Mouse (Mus musculus): ENCODE data around the gene Olfr288. TPM values are rescaled to one million over a fixed set of nuclear protein-coding genes. Genes with fewer than 3 reads are reported as not detected.

Olfr288 gene
- polyA plus RNA-seq, 2 experiments, result not detected

DNA sequence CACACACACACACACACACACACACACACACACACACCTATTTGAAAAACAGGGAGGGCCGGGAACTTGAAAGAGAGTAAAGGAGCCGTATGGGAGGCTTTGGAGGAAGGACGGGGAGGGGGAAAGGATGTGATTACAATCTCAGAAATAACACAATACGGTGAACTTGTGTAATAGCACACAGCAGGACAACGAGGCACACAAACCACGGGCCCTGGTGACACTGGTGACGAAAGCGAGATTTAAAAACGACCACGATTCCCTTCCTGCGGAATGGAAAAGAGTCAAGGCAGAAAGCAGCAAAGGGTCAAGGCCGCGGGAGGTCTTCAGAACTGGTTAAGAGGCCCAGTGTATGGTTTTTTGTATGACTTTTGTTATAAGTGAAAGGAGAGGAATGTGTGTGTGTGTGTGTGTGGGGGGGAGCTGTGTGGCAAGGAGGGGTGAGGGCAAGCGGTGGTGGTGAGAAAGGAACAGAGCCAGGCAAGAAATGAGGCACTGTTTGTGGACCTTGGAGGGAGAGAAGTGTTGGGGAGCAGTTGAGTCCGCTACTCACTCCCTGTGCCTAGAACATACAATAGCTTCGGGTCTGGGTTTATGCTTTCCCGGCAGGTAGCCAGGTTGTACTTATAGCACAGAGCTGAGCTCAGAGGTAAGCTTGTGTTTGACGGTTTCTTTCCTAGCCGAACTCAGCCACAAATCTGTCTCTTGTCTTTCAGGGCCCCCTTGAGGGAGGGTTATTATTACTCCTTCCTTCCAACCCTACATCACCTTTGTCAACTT is 34.1 kb downstream of the Olfr288 start:
- Histone ChIP-seq H3K36me3 (replicated peaks; ENCODE audit: control insufficient read depth, insufficient read depth, low read depth) (no peaks in the 10 kb centered on the region), H3K9ac (replicated peaks) (no peak overlapping the region), H3K4me1 (replicated peaks; ENCODE audit: control insufficient read depth in 2 of 2, insufficient read depth in 2 of 2, low read length in 1 of 2) (no peaks in the 10 kb centered on the region), H3K4me2 (ENCODE audit: low read depth) (no peak overlapping the region), H3K9me3 (ENCODE audit: control insufficient read depth, low read length) (no peaks in the 10 kb centered on the region), H3K27me3 (ENCODE audit: control insufficient read depth, insufficient read depth, low read length) (peaks cover 8% of the 10 kb centered on the region), H3K27ac (no peak overlapping the region), H3K4me3 (ENCODE audit: insufficient read depth in 1 of 2, low read depth in 2 of 2, low read length in 2 of 2) (no peak overlapping the region)
- WGBS (ENCODE audit: insufficient replicate concordance), result 53% methylated on average over 19 of the region's 19 CpGs
- ATAC-seq (ENCODE audit: insufficient read depth) (no peak), DNase-seq (ENCODE audit: low read depth in 3 of 3, low spot score in 3 of 3) (no peak)
- TF ChIP-seq EP300 (IDR thresholded peaks at IDR 0.05; ENCODE audit: low read depth) (no peak), CTCF (IDR thresholded peaks at IDR 0.05; ENCODE audit: low read depth) (no peak)

DNA sequence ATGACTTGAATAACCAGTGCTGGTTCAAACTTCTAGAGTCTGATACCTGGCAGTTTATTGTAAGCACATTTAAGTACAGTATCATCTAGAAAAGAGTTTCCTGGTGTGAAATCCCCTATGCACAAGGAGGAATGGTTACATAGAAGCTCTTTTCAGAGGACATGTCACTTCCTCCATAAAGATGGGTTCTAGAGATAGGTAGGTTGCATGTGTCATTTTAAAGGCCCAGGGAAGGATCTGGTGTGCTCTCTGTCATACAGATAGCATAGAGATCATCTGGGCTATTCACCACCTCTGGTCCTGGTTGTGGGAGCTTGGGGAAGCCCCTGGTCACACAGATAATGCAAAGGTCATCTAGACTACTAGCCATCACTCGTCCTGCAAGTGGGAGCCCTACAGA is 38.1 kb downstream of the Olfr288 start:
- no peak overlapping the region for H3K9ac ChIP-seq (replicated peaks)
- H3K4me1 ChIP-seq (replicated peaks; ENCODE audit: control insufficient read depth in 2 of 2, insufficient read depth in 2 of 2, low read length in 1 of 2), result no peaks in the 10 kb centered on the region; a peak in 1 of 4 replicates
- no peaks in the 10 kb centered on the region for H3K27me3 ChIP-seq (ENCODE audit: control insufficient read depth, insufficient read depth, low read length)
- H3K27ac ChIP-seq, result no peak overlapping the region
- ATAC-seq (ENCODE audit: insufficient read depth) (no peak), DNase-seq (ENCODE audit: low read depth in 3 of 3, low spot score in 3 of 3) (no peak)
- WGBS (ENCODE audit: insufficient replicate concordance), result 25% methylated on average over 1 of the region's 1 CpGs
- TF ChIP-seq CTCF (IDR thresholded peaks at IDR 0.05; ENCODE audit: low read depth) (no peak), EP300 (IDR thresholded peaks at IDR 0.05; ENCODE audit: low read depth) (no peak)
- no peaks in the 10 kb centered on the region for H3K9me3 ChIP-seq (ENCODE audit: control insufficient read depth, low read length)
- H3K4me3 ChIP-seq (ENCODE audit: insufficient read depth in 1 of 2, low read depth in 2 of 2, low read length in 2 of 2), result no peak overlapping the region
- H3K4me2 ChIP-seq (ENCODE audit: low read depth), result no peak overlapping the region
- H3K36me3 ChIP-seq (replicated peaks; ENCODE audit: control insufficient read depth, insufficient read depth, low read depth), result no peaks in the 10 kb centered on the region

DNA sequence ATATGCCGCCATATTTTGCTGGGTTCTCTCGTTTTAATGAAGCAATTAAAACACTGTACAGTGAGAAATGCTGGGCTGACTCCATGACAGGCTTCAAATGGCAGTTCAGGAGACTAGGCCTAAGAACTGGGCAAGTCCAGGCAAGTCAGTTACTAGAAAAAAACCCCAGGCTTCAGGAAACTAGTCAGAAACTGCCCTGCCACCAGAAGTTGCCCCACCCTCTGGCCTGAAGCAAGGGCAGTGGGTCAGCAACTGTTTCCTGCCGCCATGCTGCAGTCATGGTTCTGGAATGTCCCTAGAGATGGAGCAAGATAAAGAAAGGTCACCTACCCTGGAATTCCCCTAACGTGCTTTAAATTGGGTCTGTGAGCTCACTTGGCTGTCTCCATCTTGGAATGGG is 39.4 kb downstream of the Olfr288 start:
- ATAC-seq (ENCODE audit: insufficient read depth), result no peak
- Histone ChIP-seq H3K9ac (replicated peaks) (no peak overlapping the region), H3K4me1 (replicated peaks; ENCODE audit: control insufficient read depth in 2 of 2, insufficient read depth in 2 of 2, low read length in 1 of 2) (no peaks in the 10 kb centered on the region; a peak in 1 of 4 replicates), H3K4me2 (ENCODE audit: low read depth) (no peak overlapping the region), H3K4me3 (ENCODE audit: insufficient read depth in 1 of 2, low read depth in 2 of 2, low read length in 2 of 2) (no peak overlapping the region), H3K27ac (no peak overlapping the region), H3K9me3 (ENCODE audit: control insufficient read depth, low read length) (no peaks in the 10 kb centered on the region), H3K36me3 (replicated peaks; ENCODE audit: control insufficient read depth, insufficient read depth, low read depth) (no peaks in the 10 kb centered on the region), H3K27me3 (ENCODE audit: control insufficient read depth, insufficient read depth, low read length) (no peaks in the 10 kb centered on the region)
- no peak for TF ChIP-seq EP300 (IDR thresholded peaks at IDR 0.05; ENCODE audit: low read depth)
- no peak for TF ChIP-seq CTCF (IDR thresholded peaks at IDR 0.05; ENCODE audit: low read depth)
- 49% methylated on average over 4 of the region's 4 CpGs for WGBS (ENCODE audit: insufficient replicate concordance)
- no peak for DNase-seq (ENCODE audit: low read depth in 3 of 3, low spot score in 3 of 3)

DNA sequence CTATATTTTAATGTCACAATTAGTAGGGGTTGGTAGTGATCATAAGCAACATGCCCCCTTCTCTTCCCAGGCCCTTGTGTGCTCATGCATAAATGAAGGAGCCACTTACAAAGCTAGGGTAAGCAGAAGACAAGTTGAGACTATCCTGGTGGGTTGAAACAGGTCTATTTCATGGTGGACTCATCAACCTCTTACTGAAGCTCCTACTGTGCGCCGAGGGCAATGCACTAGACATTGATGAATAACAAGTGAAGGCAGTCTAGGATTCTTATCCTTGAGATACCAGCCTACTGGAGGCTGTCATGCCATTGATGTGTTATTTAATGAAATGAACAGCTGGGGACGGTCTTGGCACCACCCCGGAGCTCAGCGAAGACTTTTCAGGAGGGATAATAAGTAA is 40.1 kb downstream of the Olfr288 start:
- no peak for DNase-seq (ENCODE audit: low read depth in 3 of 3, low spot score in 3 of 3)
- TF ChIP-seq CTCF (IDR thresholded peaks at IDR 0.05; ENCODE audit: low read depth) (no peak), EP300 (IDR thresholded peaks at IDR 0.05; ENCODE audit: low read depth) (no peak)
- Histone ChIP-seq H3K4me2 (ENCODE audit: low read depth) (no peak overlapping the region), H3K4me3 (ENCODE audit: insufficient read depth in 1 of 2, low read depth in 2 of 2, low read length in 2 of 2) (no peak overlapping the region), H3K27me3 (ENCODE audit: control insufficient read depth, insufficient read depth, low read length) (no peaks in the 10 kb centered on the region), H3K27ac (no peak overlapping the region), H3K36me3 (replicated peaks; ENCODE audit: control insufficient read depth, insufficient read depth, low read depth) (no peaks in the 10 kb centered on the region), H3K4me1 (replicated peaks; ENCODE audit: control insufficient read depth in 2 of 2, insufficient read depth in 2 of 2, low read length in 1 of 2) (no peaks in the 10 kb centered on the region; a peak in 1 of 4 replicates), H3K9ac (replicated peaks) (no peak overlapping the region), H3K9me3 (ENCODE audit: control insufficient read depth, low read length) (no peaks in the 10 kb centered on the region)
- 74% methylated on average over 5 of the region's 5 CpGs for WGBS (ENCODE audit: insufficient replicate concordance)
- no peak for ATAC-seq (ENCODE audit: insufficient read depth)

DNA sequence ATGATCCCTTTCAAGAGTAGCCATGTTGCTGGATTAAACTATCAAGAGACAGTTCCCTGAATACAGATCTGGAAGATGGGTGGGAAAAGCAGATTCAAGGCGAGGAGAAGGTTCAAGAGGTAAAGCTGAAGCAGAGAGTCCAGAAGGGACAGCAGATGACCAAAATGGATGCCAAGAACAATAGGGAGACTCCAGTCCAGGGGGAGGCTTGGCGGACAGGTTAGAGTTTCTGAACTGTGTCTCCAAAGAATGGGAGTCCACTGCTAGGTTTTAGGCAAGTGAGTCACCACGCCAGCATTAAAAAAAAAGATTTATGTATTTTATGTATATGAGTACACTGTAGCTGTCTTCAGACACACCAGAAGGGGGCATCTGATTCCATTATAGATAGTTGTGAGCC is 40.7 kb downstream of the Olfr288 start:
- TF ChIP-seq CTCF (IDR thresholded peaks at IDR 0.05; ENCODE audit: low read depth), result no peak
- TF ChIP-seq EP300 (IDR thresholded peaks at IDR 0.05; ENCODE audit: low read depth), result no peak
- Histone ChIP-seq H3K27ac (no peak overlapping the region), H3K27me3 (ENCODE audit: control insufficient read depth, insufficient read depth, low read length) (no peaks in the 10 kb centered on the region), H3K9me3 (ENCODE audit: control insufficient read depth, low read length) (no peaks in the 10 kb centered on the region), H3K4me2 (ENCODE audit: low read depth) (no peak overlapping the region), H3K4me1 (replicated peaks; ENCODE audit: control insufficient read depth in 2 of 2, insufficient read depth in 2 of 2, low read length in 1 of 2) (no peaks in the 10 kb centered on the region; a peak in 1 of 4 replicates), H3K4me3 (ENCODE audit: insufficient read depth in 1 of 2, low read depth in 2 of 2, low read length in 2 of 2) (no peak overlapping the region), H3K36me3 (replicated peaks; ENCODE audit: control insufficient read depth, insufficient read depth, low read depth) (no peaks in the 10 kb centered on the region), H3K9ac (replicated peaks) (no peak overlapping the region)
- DNase-seq (ENCODE audit: low read depth in 3 of 3, low spot score in 3 of 3), result no peak
- ATAC-seq (ENCODE audit: insufficient read depth), result no peak
- WGBS (ENCODE audit: insufficient replicate concordance), result 60% methylated on average over 3 of the region's 3 CpGs
